Mouse (Mus musculus) embryonic facial prominence, embryonic 11.5 days (tissue): ENCODE measurements around the gene Smox. TPM values are rescaled to one million over a fixed set of nuclear protein-coding genes. Genes with fewer than 3 reads are reported as not detected.

Experiments used
- ATAC-seq: fragments of 200-750 bp; cut with Nextera tagmentation; replicated peaks from 2 replicates; pipeline ENCODE4 v1.8.0; 2017; ENCODE audit warnings: low read depth; ENCODE audit not compliant: insufficient number of reproducible peaks, low FRiP score, low TSS enrichment
- DNase-seq: peaks from one replicate; pipeline ENCODE4 v3.0.0-alpha.2; 2015; ENCODE audit warnings: low spot score
- H3K27ac ChIP-seq: fragments of 300-500 bp; sonication (generic); replicated peaks from 2 replicates; pipeline ENCODE4 v1.5.1; 2014; ENCODE audit warnings: mild to moderate bottlenecking, low read depth, low read length, control low read depth
- H3K27me3 ChIP-seq: fragments of 300-500 bp; sonication (generic); 2 replicates; pipeline ENCODE4 v1.6.1; 2014; ENCODE audit warnings: mild to moderate bottlenecking, low read length, moderate library complexity, mixed read lengths; ENCODE audit not compliant: control insufficient read depth, insufficient read depth
- H3K36me3 ChIP-seq: fragments of 300-500 bp; sonication (generic); replicated peaks from 2 replicates; pipeline ENCODE4 v1.6.1; 2014; ENCODE audit warnings: low read depth, mild to moderate bottlenecking, low read length, moderate library complexity, mixed read lengths; ENCODE audit not compliant: control insufficient read depth, insufficient read depth
- H3K4me1 ChIP-seq: fragments of 300-500 bp; sonication (generic); 2 replicates; pipeline ENCODE4 v1.6.1; 2014; ENCODE audit warnings: low read length, mixed read lengths; ENCODE audit not compliant: control insufficient read depth, insufficient read depth
- H3K4me2 ChIP-seq: fragments of 300-500 bp; sonication (generic); 2 replicates; pipeline ENCODE4 v1.6.1; 2014; ENCODE audit warnings: low read depth, mild to moderate bottlenecking, control low read depth, low read length, moderate library complexity
- H3K4me3 ChIP-seq: fragments of 300-500 bp; sonication (generic); 2 replicates; pipeline ENCODE4 v1.5.1; 2014; ENCODE audit warnings: low read depth, low read length, control low read depth
- H3K9ac ChIP-seq: fragments of 300-500 bp; sonication (generic); replicated peaks from 2 replicates; pipeline ENCODE4 v1.6.1; 2014; ENCODE audit warnings: mild to moderate bottlenecking, control low read depth, low read length
- H3K9me3 ChIP-seq: fragments of 300-500 bp; sonication (generic); replicated peaks from 2 replicates; pipeline ENCODE4 v1.6.1; 2016; ENCODE audit warnings: mild to moderate bottlenecking, low read length, inconsistent platforms, mixed read lengths; ENCODE audit not compliant: control insufficient read depth
- WGBS: fragments of 180-500 bp; shearing (Covaris S2); extraction: QIAGEN DNeasy Blood & Tissue Kit; methylation state at CpG from one replicate; pipeline ENCODE4 v1.1.7; 2014; 5-methylcytosine and 5-hydroxymethylcytosine counted together
- polyA plus RNA-seq: library from polyadenylated mRNA; unstranded; fragments of >200 nt; fragmentation: Nextera tagmentation; extraction: Ambion mirVana; gene quantifications from 2 replicates; pipeline ENCODE4 v1.2.1, GENCODE M21; 2014

The Smox gene
- polyA plus RNA-seq, 1 experiment from 2014 or later = 38.7 TPM

DNA sequence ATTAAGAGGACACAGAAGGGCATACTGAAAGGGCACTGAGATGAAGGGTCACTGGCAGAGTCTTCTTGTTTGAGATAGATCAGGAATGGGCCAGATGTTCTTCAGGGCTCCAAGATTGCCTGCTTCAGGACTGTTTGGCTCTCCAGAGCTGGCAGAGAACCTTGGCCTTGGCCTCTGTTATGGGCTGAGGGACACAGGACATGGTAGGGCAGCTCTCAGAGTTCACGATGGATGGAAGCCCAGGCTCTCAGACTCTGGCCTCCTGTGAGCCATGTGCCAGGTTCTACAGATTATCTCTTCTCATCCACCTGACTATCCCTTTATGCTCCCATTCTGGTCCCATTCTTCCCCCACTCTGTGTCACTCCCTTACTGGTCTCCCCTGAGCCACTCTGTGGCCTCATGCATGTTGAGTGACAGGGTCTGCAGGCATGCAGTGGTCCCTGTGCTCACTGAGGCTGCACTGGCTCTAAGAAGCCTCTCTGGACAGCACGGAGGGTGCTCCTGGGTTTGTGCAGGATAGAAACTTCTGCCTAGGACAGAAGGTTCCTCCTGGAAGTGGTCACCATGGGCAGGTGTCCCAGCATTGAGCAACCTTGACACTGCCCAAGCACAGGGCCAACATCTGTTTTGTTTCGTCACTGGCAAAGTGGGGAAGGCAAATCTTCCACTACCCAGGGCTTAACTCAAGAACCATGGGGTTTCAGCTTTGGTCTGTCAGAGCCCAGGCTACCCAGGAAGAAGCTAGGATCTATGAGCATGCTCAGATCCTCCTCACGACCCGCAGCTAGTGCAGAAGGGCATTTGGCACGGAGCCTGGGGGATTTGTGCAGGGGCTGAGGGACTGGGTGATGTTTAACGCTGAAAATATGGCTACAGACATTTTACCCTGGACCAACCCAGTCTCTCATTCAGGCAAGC lies 60.7 kb downstream of the Smox start:
- H3K9ac ChIP-seq = no peak overlapping the region
- WGBS = 71% methylated on average over 7 of the region's 7 CpGs
- no peak overlapping the region for H3K4me2 ChIP-seq
- DNase-seq (no peak), ATAC-seq (no peak)
- H3K4me3 ChIP-seq = no peak overlapping the region
- peaks cover 17% of the 10 kb centered on the region for H3K27me3 ChIP-seq
- H3K36me3 ChIP-seq = no peaks in the 10 kb centered on the region
- no peaks in the 10 kb centered on the region for H3K9me3 ChIP-seq
- no peaks in the 10 kb centered on the region for H3K4me1 ChIP-seq
- no peak overlapping the region for H3K27ac ChIP-seq

DNA sequence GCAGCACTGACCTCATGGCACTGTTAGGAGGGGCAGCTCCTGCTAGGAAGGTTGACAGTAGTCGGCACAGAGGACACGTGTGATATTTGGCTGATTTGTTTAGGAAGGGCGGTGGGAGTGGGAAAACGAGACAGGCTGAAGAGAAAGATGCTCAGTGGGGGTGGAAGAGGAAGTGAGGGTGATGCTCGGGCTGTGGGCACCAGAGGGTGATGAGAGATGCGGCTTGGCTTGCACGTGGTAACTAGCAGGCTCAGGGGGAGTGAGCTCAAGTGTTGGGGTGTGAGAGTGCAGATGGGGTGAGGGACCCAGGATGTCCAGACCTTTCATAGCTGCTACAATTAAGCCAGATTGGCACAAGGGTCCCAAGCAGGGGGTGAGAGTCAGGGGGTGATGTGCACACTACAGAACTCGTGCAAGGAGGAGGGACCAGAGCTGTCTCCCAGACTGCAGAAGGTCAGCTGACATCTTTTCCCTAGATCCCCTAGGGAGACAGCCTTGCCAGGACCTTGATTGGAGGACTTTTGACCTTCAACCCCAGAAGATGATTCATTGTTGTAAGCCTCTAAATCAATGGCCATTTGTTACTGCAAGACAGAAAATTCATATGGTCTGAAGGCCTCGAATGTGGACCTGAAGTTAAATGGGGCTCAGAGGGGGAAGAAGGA lies 61.6 kb downstream of the Smox start:
- Histone ChIP-seq H3K9me3 (no peaks in the 10 kb centered on the region), H3K4me3 (no peak overlapping the region), H3K27ac (no peak overlapping the region), H3K27me3 (peaks cover 10% of the 10 kb centered on the region; the same call in 1 of the 2 replicates), H3K9ac (no peak overlapping the region), H3K4me2 (no peak overlapping the region), H3K36me3 (no peaks in the 10 kb centered on the region), H3K4me1 (no peaks in the 10 kb centered on the region)
- 28% methylated on average over 9 of the region's 9 CpGs for WGBS
- ATAC-seq (no peak), DNase-seq (no peak)

DNA sequence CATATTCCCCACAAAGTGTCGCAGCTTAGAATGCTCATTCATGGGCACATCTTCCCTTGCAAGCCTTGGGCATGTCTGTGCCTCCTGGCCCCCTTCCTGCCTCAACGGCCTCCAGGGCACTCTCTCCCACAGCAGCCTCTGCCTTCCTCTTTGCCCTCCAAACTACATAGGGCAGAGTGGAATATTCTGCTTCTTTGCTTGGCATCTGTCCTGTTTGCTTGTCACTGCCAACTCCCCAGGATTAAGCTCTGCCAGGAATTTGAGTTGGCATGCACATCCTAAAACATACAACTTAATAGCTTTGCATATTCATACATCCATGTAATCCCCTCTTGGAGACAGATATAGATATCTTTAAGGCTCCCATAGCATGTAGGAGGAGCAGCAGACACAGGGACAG lies 66.6 kb downstream of the Smox start:
- DNase-seq (no peak), ATAC-seq (no peak)
- H3K4me3 ChIP-seq = no peak overlapping the region
- WGBS = 79% methylated on average over 2 of the region's 2 CpGs
- no peaks in the 10 kb centered on the region for H3K36me3 ChIP-seq
- peaks cover 39% of the 10 kb centered on the region for H3K27me3 ChIP-seq
- no peak overlapping the region for H3K27ac ChIP-seq
- no peak overlapping the region for H3K9ac ChIP-seq
- peaks cover 6% of the 10 kb centered on the region for H3K4me1 ChIP-seq
- H3K9me3 ChIP-seq = no peaks in the 10 kb centered on the region
- H3K4me2 ChIP-seq = no peak overlapping the region

- Histone ChIP-seq H3K4me3 (no peak overlapping the region), H3K4me2 (no peak overlapping the region), H3K9me3 (no peaks in the 10 kb centered on the region), H3K27ac (no peak overlapping the region), H3K36me3 (no peaks in the 10 kb centered on the region), H3K9ac (no peak overlapping the region), H3K27me3 (peaks cover 50% of the 10 kb centered on the region), H3K4me1 (peaks cover 6% of the 10 kb centered on the region)
- ATAC-seq (no peak), DNase-seq (no peak)
- whole genome bisulfite sequencing = 57% methylated on average over 2 of the region's 2 CpGs
Measured at GRCm38 (mm10) chr2:131560205-131560919, 69.1 kb downstream of the Smox start.

GRCm38 (mm10) chr2:131561344-131561870 lies 70.1 kb downstream of the Smox start:
- 4% methylated on average over 32 of the region's 33 CpGs for WGBS
- Histone ChIP-seq H3K27ac (no peak overlapping the region), H3K9me3 (no peaks in the 10 kb centered on the region), H3K4me3 (no peak overlapping the region), H3K4me2 (peak overlapping the region; percentile 90), H3K4me1 (peaks cover 6% of the 10 kb centered on the region), H3K27me3 (peaks cover 50% of the 10 kb centered on the region), H3K9ac (no peak overlapping the region), H3K36me3 (no peaks in the 10 kb centered on the region)
- ATAC-seq = no peak
- DNase-seq = no peak

DNA sequence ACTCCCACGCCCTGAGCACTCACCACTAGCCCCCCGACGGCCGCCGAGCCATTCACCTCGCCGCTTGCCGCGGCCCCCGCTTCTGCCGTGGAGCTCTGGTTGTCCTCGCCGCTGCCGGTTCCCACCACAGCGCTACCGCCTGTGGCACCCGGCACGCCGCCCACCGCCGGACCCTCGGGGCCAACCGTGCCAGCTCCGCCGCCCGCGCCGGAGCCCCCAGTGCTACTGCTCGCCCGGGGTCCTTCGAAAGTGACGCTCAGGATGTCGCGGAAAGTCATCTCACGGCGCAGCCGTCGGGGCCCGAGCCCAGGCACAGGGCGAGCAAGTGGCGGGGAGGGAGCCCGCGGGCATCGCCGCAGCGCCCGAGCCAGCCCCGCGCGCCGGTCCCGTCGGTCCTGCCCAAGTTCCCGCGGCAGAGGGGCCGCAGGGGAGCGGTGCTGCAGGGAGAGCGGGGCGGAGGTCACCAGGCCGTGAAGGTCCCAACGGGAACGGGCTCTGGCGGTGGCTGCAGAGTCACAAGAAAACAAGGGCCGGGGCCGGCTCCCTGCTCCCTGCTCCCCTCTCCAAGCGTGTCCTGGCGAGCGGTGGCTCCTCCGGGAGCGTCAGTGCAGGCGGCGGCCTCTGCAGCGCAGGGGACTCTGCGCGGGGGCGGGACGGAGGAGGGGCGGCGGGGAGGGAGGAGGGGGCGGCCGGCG lies 70.7 kb downstream of the Smox start, which contains the start of gene Adra1d:
Gene Adra1d, minus strand, starts transcription at position 393 of the 695 bp plus-strand sequence.
- Histone ChIP-seq H3K9ac (peak within 1 kb of the TSS; percentile 41; the same call in 1 of the 2 replicates), H3K4me1 (peaks cover 6% of the 10 kb centered on the region), H3K9me3 (no peaks in the 10 kb centered on the region), H3K27ac (no peak within 1 kb of the TSS), H3K4me3 (peak within 1 kb of the TSS; percentile 43), H3K36me3 (no peaks in the 10 kb centered on the region), H3K27me3 (peaks cover 50% of the 10 kb centered on the region), H3K4me2 (peak within 1 kb of the TSS; percentile 90)
- WGBS = under 1% methylated on average over 70 of the region's 82 CpGs
- ATAC-seq = peak; percentile 35
- peak; percentile 35 for DNase-seq

GRCm38 (mm10) chr2:131562586-131563122 lies 71.4 kb downstream of the Smox start:
- peak; percentile 81 for DNase-seq

More at GRCm38 (mm10) chr2:131562586-131563122, 71.4 kb downstream of the Smox start:
- peak overlapping the region; percentile 90 for H3K4me2 ChIP-seq
- H3K27me3 ChIP-seq = peaks cover 48% of the 10 kb centered on the region
- peaks cover 6% of the 10 kb centered on the region for H3K4me1 ChIP-seq
- H3K4me3 ChIP-seq = peak overlapping the region; percentile 43
- H3K27ac ChIP-seq = no peak overlapping the region
- peak overlapping the region; percentile 41; the same call in 1 of the 2 replicates for H3K9ac ChIP-seq
- peak; percentile 67 for ATAC-seq
- no peaks in the 10 kb centered on the region for H3K9me3 ChIP-seq
- H3K36me3 ChIP-seq = no peaks in the 10 kb centered on the region
- WGBS = 1% methylated on average over 29 of the region's 30 CpGs
